Mouse (Mus musculus) embryonic fibroblast, embryonic 13.5 days (primary cell): ENCODE results near the gene Sox2.

ENCODE experiments used
- CTCF ChIP-seq: IDR thresholded peaks from 2 replicates; pipeline ENCODE4 v1.5.1; 2011; ENCODE audit warnings: mild to moderate bottlenecking, control low read depth, low read length, moderate library complexity, borderline replicate concordance; ENCODE audit not compliant: insufficient read depth
- POLR2A ChIP-seq: IDR thresholded peaks from 2 replicates; pipeline ENCODE4 v1.6.1; 2011; ENCODE audit warnings: low read depth, mild to moderate bottlenecking, control low read depth, low read length, moderate library complexity

DNA sequence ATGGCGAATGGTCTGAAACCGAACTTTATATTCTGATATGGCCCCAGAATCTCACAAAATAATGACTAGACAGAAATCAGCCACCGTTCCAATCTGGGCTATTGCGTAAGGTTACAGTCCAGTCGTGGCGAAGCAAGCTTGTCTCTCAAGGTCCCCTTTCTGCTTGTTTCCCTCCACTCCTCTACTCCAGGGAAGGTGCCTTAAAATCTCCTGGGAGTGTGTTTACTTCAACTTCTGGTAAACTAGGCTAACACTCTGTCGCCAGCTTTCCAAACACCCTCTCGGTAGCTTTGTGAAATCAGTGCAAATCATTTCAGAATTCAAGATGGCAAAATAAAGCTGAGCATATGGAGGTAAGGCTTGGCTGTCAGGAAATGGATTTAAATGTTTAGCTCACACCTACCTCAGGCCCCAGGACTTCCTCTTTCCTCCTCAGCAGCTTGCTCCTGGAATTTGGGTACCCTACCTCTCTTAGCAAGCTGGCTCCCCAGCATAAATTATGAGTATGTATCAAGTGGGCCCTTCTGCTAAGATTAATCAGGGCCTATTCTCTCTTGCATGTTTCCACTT lies 8.8 kb downstream of the Sox2 start:
- TF ChIP-seq CTCF (no peak), POLR2A (no peak)
